Mouse (Mus musculus) liver, embryonic 11.5 days (tissue): ENCODE data around the gene Mss51. TPM values are rescaled to one million over a fixed set of nuclear protein-coding genes. Genes with fewer than 3 reads are reported as not detected.

Experiments
- ATAC-seq: fragments of 200-750 bp; cut with Nextera tagmentation; replicated peaks from 2 replicates; pipeline ENCODE4 v1.8.0; 2017; ENCODE audit warnings: moderate number of reproducible peaks, mild to moderate bottlenecking, moderate TSS enrichment, moderate library complexity; ENCODE audit not compliant: low FRiP score
- DNase-seq: peaks from one replicate; pipeline ENCODE4 v3.0.0-alpha.2; 2017; ENCODE audit warnings: low spot score
- H3K27ac ChIP-seq: fragments of 300-500 bp; sonication (generic); 2 replicates; pipeline ENCODE4 v1.5.1; 2014; ENCODE audit warnings: mild to moderate bottlenecking, low read depth, low read length, control low read depth
- H3K27me3 ChIP-seq: fragments of 300-500 bp; sonication (generic); replicated peaks from 2 replicates; pipeline ENCODE4 v1.6.1; 2014; ENCODE audit warnings: low read length, mixed read lengths; ENCODE audit not compliant: control insufficient read depth, insufficient read depth
- H3K36me3 ChIP-seq: fragments of 300-500 bp; sonication (generic); 2 replicates; pipeline ENCODE4 v1.6.1; 2014; ENCODE audit warnings: mild to moderate bottlenecking, low read length, moderate library complexity, mixed read lengths; ENCODE audit not compliant: control insufficient read depth, insufficient read depth
- H3K4me1 ChIP-seq: fragments of 300-500 bp; sonication (generic); replicated peaks from 2 replicates; pipeline ENCODE4 v1.6.1; 2014; ENCODE audit warnings: low read length, mixed read lengths; ENCODE audit not compliant: control insufficient read depth, insufficient read depth
- H3K4me2 ChIP-seq: fragments of 300-500 bp; sonication (generic); 2 replicates; pipeline ENCODE4 v1.6.1; 2014; ENCODE audit warnings: mild to moderate bottlenecking, control low read depth, moderate library complexity
- H3K4me3 ChIP-seq: fragments of 300-500 bp; sonication (generic); 2 replicates; pipeline ENCODE4 v1.5.1; 2014; ENCODE audit warnings: low read depth, low read length, control low read depth
- H3K9ac ChIP-seq: fragments of 300-500 bp; sonication (generic); 2 replicates; pipeline ENCODE4 v1.6.1; 2014; ENCODE audit warnings: low read depth, low read length, control low read depth
- H3K9me3 ChIP-seq: fragments of 300-500 bp; sonication (generic); 2 replicates; pipeline ENCODE4 v1.6.1; 2016; ENCODE audit warnings: low read length, inconsistent platforms, mixed read lengths; ENCODE audit not compliant: control insufficient read depth
- WGBS: fragments of 180-500 bp; shearing (Covaris S2); extraction: QIAGEN DNeasy Blood & Tissue Kit; methylation state at CpG from one replicate; pipeline ENCODE4 v1.1.7; 2014; 5-methylcytosine and 5-hydroxymethylcytosine counted together
- polyA plus RNA-seq: library from polyadenylated mRNA; unstranded; fragments of >200 nt; fragmentation: Nextera tagmentation; extraction: Ambion mirVana; gene quantifications from 2 replicates; pipeline ENCODE4 v1.2.1, GENCODE M21; 2014

The Mss51 gene
- polyA plus RNA-seq, 1 experiment from 2014 or later = 1.2 TPM

GRCm38 (mm10) chr14:20499982-20500381, 3.3 kb upstream of the Mss51 start:
- Histone ChIP-seq H3K9me3 (no peaks in the 10 kb centered on the region), H3K9ac (no peak overlapping the region), H3K27me3 (no peaks in the 10 kb centered on the region), H3K36me3 (peaks cover 7% of the 10 kb centered on the region), H3K4me1 (no peaks in the 10 kb centered on the region), H3K27ac (no peak overlapping the region), H3K4me3 (no peak overlapping the region), H3K4me2 (no peak overlapping the region)
- 94% methylated on average over 3 of the region's 3 CpGs for WGBS
- DNase-seq (no peak), ATAC-seq (no peak)

- H3K27me3 ChIP-seq = no peaks in the 10 kb centered on the region
- no peak overlapping the region for H3K27ac ChIP-seq
- no peak overlapping the region for H3K4me2 ChIP-seq
- 95% methylated on average over 5 of the region's 5 CpGs for WGBS
- no peak for DNase-seq
- no peak overlapping the region for H3K9ac ChIP-seq
- no peak for ATAC-seq
- no peaks in the 10 kb centered on the region; the same call in 1 of the 2 replicates for H3K4me1 ChIP-seq
- no peak overlapping the region for H3K4me3 ChIP-seq
- no peaks in the 10 kb centered on the region for H3K9me3 ChIP-seq
- peaks cover 6% of the 10 kb centered on the region for H3K36me3 ChIP-seq
Measured at GRCm38 (mm10) chr14:20486031-20486430, 10.7 kb downstream of the Mss51 start.

- Histone ChIP-seq H3K9ac (no peak overlapping the region), H3K4me2 (no peak overlapping the region), H3K27ac (no peak overlapping the region), H3K36me3 (peaks cover 6% of the 10 kb centered on the region), H3K4me1 (peaks cover 15% of the 10 kb centered on the region), H3K4me3 (no peak overlapping the region), H3K9me3 (no peaks in the 10 kb centered on the region), H3K27me3 (no peaks in the 10 kb centered on the region)
- ATAC-seq (no peak), DNase-seq (no peak)
- 82% methylated on average over 7 of the region's 7 CpGs for WGBS
Measured at GRCm38 (mm10) chr14:20482051-20482751, 14.5 kb downstream of the Mss51 start.

- Histone ChIP-seq H3K9me3 (no peaks in the 10 kb centered on the region), H3K36me3 (peaks cover 6% of the 10 kb centered on the region), H3K27ac (no peak overlapping the region), H3K4me1 (peaks cover 17% of the 10 kb centered on the region), H3K4me2 (peak overlapping the region; percentile 38), H3K27me3 (no peaks in the 10 kb centered on the region), H3K4me3 (no peak overlapping the region), H3K9ac (no peak overlapping the region)
- peak; percentile 56 for DNase-seq
- peak; percentile 68 for ATAC-seq
- WGBS = 9% methylated on average over 5 of the region's 5 CpGs
Measured at GRCm38 (mm10) chr14:20481211-20481610, 15.5 kb downstream of the Mss51 start.

- Histone ChIP-seq H3K9me3 (no peaks in the 10 kb centered on the region), H3K27ac (peak overlapping the region; percentile 83), H3K4me3 (peak overlapping the region; percentile 86), H3K27me3 (no peaks in the 10 kb centered on the region), H3K4me1 (peaks cover 17% of the 10 kb centered on the region), H3K36me3 (peaks cover 9% of the 10 kb centered on the region), H3K4me2 (peak overlapping the region; percentile 88), H3K9ac (peak overlapping the region; percentile 76)
- ATAC-seq (no peak), DNase-seq (no peak)
- 68% methylated on average over 1 of the region's 1 CpGs for WGBS
Measured at GRCm38 (mm10) chr14:20480195-20480579, 16.5 kb downstream of the Mss51 start.

GRCm38 (mm10) chr14:20479291-20480194, 17.2 kb downstream of the Mss51 start, which contains the start of gene Anxa7:
Gene Anxa7, minus strand, starts transcription at chr14:20480133.
- DNase-seq = peak; percentile 85
- H3K9ac ChIP-seq = peak within 1 kb of the TSS; percentile 76
- H3K27ac ChIP-seq = peak within 1 kb of the TSS; percentile 83
- H3K4me2 ChIP-seq = peak within 1 kb of the TSS; percentile 88
- peak within 1 kb of the TSS; percentile 86 for H3K4me3 ChIP-seq
- H3K27me3 ChIP-seq = no peaks in the 10 kb centered on the region
- H3K4me1 ChIP-seq = peaks cover 17% of the 10 kb centered on the region
- no peaks in the 10 kb centered on the region for H3K9me3 ChIP-seq
- under 1% methylated on average over 48 of the region's 48 CpGs for WGBS
- ATAC-seq = peak; percentile 85
- peaks cover 6% of the 10 kb centered on the region for H3K36me3 ChIP-seq

- 5% methylated on average over 7 of the region's 7 CpGs for WGBS
- peak; percentile 54 for DNase-seq
- H3K4me2 ChIP-seq = peak overlapping the region; percentile 88
Measured at GRCm38 (mm10) chr14:20478801-20479200, 17.9 kb downstream of the Mss51 start.

GRCm38 (mm10) chr14:20478385-20478784, 18.3 kb downstream of the Mss51 start:
- H3K4me1 ChIP-seq = peaks cover 17% of the 10 kb centered on the region
- H3K4me3 ChIP-seq = peak overlapping the region; percentile 86
- peak; percentile 1; the same call in 1 of the 2 replicates for ATAC-seq
- no peak for DNase-seq
- H3K4me2 ChIP-seq = peak overlapping the region; percentile 88
- no peaks in the 10 kb centered on the region for H3K9me3 ChIP-seq
- H3K36me3 ChIP-seq = 0 out of 2 replicates have a peak, but pooled peaks cover 3% of the 10 kb centered on the region
- peak overlapping the region; percentile 49 for H3K9ac ChIP-seq
- no peaks in the 10 kb centered on the region for H3K27me3 ChIP-seq
- peak overlapping the region; percentile 83 for H3K27ac ChIP-seq
- WGBS = 28% methylated on average over 3 of the region's 3 CpGs

More at GRCm38 (mm10) chr14:20478801-20479200, 17.9 kb downstream of the Mss51 start:
- Histone ChIP-seq H3K9me3 (no peaks in the 10 kb centered on the region), H3K27ac (peak overlapping the region; percentile 83), H3K27me3 (no peaks in the 10 kb centered on the region), H3K36me3 (0 out of 2 replicates have a peak, but pooled peaks cover 3% of the 10 kb centered on the region), H3K4me1 (peaks cover 17% of the 10 kb centered on the region), H3K9ac (peak overlapping the region; percentile 76), H3K4me3 (peak overlapping the region; percentile 86)
- ATAC-seq = peak; percentile 80
